Mouse (Mus musculus): ENCODE measurements at regions not wholly inside any gene's neighbourhood (a gene's known extent, or its start where the extent isn't known, plus 50 kb on each side); places are given as distances from the start of the nearest gene placed in this dataset.

DNA sequence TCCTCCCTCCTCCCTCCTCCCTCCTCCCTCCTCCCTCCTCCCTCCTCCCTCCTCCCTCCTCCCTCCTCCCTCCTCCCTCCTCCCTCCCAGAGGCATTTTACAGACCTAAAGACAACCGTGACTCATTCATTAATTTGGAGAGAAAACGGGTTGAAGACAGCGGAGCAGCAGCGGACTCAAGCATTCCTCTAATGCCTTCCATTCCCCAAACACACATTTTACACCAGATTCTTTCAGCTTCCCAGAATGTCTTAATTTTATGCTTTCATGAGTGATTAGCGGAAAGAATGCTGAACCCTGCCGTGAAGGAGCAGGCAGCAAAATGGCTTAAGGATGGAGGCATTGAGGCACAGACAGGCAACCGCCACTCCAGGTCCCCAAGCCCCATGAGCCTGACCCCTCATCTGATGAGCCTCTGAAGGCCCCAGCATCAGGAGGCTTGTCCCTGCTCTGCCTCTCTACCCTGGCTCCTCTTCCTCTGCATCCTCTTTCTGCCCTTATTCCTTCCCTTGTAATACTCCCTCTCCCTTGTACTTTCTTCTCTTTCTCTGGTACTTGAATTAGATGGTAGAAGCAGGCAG is 192.5 kb downstream of the Cdc5l start:
- DNase-seq (ENCODE audit: low spot score in 2 of 2): no peak

GRCm38 (mm10) chr17:45240545-45240944 is 193.0 kb downstream of the Cdc5l start:
- no peak for DNase-seq (ENCODE audit: low spot score in 2 of 2)

DNA sequence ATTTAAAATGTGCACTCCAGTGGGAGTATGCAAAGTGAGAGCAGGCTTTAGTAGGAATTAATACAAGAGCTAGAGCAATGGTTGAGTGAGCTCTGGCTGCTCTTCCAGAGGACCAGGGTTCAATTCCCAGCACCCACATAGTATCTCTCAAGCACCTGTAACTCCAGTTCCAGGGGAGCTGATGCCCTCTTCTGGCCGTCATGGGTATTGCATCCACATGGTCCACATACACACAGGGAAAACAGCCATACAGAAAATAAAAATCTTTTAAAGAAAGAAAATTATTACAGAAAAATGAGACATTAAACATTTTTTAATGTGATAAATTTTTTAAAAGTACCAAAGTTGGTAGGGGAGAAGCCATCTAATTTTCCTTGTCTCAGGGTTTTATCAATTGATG is 196.3 kb downstream of the Cdc5l start:
- no peak for DNase-seq (ENCODE audit: low spot score in 2 of 2)

GRCm38 (mm10) chr17:45235401-45235800 is 198.1 kb downstream of the Cdc5l start:
- no peak for DNase-seq (ENCODE audit: low spot score in 2 of 2)

- DNase-seq (ENCODE audit: low spot score in 2 of 2): no peak
Measured at GRCm38 (mm10) chr17:45232874-45233273, 200.7 kb downstream of the Cdc5l start.

DNA sequence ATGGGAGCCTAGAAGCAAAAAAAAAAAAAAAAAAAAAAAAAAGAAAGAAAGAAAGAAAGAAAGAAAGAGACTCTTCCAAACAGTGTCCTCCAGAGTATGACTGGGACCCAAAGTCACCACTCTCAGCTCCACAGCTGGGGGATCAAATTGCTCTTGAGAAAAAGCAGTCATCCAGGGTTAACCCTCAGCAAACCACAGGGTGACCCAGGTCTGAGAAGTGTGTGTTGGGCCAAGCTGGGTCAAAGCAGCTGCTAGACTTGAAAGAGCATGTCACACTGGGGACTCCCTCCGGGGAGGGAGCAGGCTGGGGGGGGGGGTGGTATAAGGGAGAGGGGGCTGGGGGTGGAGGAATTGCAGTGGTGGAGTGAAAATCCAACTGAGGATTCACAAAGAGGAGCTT is 206.3 kb downstream of the Cdc5l start:
- DNase-seq (ENCODE audit: low spot score in 2 of 2): no peak

DNA sequence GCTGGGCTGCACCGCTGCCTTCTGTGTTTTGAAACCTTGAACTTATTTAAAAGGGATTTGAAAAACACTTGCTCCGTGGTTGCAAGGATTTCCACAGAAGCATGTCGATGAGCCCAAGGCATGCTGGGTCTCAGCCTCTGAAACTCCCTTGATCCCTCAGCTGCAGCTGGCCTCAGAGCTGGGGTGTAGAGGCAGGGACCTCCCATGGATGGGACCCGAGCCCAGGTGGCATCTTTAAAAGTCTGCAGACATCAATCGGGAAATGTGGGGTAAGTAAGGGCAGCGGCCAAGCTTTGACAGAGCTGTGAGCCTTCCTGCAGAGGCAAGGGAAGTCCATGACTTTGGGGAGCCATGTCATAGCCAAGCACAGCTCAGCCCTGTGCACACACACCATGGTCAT is 207.1 kb downstream of the Cdc5l start:
- DNase-seq (ENCODE audit: low spot score in 2 of 2): no peak

DNA sequence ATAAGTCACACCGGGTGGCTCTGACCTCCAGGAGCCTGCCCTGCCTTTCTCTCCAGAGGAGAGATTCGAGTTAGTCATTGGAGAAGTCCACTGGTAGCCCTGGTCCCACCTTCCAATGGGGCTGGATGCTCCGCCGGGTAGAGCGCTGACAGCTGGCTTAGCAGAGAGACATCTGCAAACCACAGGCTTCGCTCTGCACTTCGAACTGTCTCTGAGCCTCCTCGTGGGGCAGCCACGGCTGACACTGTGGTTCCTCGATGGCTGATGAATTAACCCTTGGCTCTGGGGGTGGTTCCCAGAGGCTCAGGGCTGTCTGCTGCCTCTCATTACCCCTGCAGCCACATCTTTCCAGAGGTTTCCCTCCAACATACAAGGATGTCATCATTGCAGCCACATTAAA is 211.9 kb downstream of the Cdc5l start:
- DNase-seq (ENCODE audit: low spot score in 2 of 2): no peak

- DNase-seq (ENCODE audit: low spot score in 2 of 2): no peak
Measured at GRCm38 (mm10) chr17:45217126-45217525, 216.4 kb downstream of the Cdc5l start.

- no peak for DNase-seq (ENCODE audit: low spot score in 2 of 2)
Measured at GRCm38 (mm10) chr17:45215067-45216049, 218.2 kb downstream of the Cdc5l start.

DNA sequence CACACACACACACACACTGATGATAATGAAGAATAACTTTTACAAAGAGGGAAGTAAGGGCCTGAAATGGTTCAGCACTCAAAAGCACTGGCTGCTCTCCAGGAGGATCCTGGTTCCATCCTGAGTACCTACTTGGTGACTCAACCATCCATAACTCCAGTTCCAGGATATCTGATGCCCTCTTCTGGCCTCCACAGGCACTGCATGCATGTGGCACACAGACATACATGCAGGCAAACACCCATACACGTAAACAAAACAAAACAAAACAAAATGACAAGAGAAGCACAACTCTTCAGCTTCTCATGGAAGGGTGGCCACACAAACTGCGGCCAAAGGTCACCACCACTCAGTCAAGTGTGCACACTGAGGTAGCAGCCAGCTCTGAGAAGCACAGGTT is 222.6 kb downstream of the Cdc5l start:
- DNase-seq (ENCODE audit: low spot score in 2 of 2): no peak

- DNase-seq (ENCODE audit: low spot score in 2 of 2): no peak
Measured at GRCm38 (mm10) chr17:45209387-45209663, 224.2 kb downstream of the Cdc5l start.

DNA sequence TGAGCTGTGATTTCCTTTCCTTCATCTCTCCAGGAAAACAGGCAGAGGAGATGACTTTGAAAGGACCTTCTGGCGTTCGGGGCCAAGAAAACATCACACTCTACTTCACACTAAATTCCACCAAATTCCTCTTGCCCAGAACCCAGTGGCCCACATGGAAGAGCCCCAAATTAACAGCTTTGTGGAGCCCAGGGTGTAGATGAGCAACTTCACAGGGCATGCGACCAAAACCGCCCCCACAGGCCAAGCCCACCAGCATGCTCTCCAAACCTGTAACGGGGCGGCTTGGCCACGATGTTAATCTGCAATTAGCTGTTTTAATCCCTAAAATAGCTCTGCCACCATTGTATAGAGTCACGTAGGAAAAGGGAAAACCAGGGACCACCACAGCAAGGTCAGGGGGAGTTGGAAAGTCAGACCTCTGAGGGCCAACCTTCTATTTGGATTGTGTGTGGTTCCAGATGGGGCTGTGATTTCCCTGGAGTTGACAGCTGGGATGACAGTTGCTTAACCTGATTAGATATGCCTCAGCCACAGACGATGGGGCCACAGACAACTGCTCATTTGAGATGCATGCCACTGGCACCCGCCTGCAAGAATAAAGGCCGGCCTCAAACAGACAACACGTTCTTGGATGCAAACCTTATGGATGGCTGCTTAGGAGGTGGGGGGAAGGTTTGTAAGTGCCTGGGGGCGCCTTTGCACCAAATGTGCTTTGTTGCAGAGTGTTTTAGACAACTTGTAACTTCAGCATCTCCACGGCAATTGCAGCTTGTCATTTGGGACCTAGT is 224.7 kb downstream of the Cdc5l start:
- DNase-seq (ENCODE audit: low spot score in 2 of 2): no peak

DNA sequence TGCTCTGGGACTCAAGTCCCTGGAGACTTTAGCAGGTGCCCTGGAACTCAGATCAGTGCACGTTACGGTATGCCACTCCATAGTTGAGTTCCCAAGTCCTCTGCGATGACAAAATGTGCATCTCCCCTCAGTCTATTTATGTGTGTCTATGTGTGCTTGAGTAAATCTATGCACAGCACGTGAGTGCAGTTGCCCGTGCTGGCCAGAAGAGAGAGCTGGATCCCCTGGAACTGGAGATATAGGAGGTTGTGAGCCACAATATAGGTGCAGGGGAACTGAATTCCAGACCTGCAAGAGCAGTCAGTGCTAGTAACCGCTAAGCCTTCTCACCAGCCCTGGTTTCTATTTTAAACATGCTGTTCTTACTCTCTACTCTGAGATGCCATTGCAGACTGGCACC is 237.8 kb downstream of the Cdc5l start:
- no peak for DNase-seq (ENCODE audit: low spot score in 2 of 2)

GRCm38 (mm10) chr17:45194786-45195281 is 238.7 kb downstream of the Cdc5l start:
- DNase-seq (ENCODE audit: low spot score in 2 of 2): no peak

GRCm38 (mm10) chr17:45193456-45194025 is 240.0 kb downstream of the Cdc5l start:
- DNase-seq (ENCODE audit: low spot score in 2 of 2): no peak

DNA sequence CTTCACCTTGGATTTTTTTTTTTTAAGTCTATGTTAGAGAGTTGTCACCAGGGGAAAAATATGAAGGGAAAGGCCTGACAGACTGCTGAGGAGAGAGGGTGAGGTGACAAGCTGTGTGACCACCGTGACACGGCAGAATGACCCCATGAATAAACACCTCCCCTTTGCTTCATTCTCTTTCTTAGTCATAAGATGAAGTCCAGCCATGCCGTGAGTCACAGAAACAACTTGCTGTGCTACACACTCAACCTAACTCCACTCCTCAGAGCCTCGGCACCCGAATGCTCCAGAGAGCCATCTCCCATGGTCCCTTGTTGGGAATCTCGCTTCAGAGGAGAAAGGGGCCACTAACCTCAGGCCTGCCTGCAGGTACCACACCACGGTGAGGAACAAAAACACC is 246.1 kb downstream of the Cdc5l start:
- no peak for DNase-seq (ENCODE audit: low spot score in 2 of 2)

DNA sequence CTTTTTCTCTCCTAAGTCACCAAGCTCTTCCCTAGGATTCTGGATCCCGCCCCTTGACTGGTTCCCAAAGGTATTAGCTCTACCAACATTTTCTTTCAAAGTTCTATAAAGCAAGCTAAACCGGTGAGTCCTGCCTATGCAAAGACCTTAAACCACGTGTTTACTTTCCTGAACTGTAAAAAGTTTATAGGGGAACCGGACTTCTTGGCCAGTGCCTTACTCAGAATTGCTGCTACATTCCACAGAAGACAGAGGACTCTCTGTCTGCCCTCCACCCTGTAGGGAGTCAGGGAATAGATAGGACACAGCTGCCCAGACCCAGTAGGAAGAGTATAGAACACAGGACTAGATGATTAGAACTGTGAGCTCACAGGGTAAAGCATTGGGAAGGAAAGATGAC is 257.2 kb downstream of the Cdc5l start:
- no peak for DNase-seq (ENCODE audit: low spot score in 2 of 2)

GRCm38 (mm10) chr17:45169257-45169994 is 264.1 kb downstream of the Cdc5l start:
- no peak for DNase-seq (ENCODE audit: low spot score in 2 of 2)

All from natural killer cell, adult 2 months (primary cell).